Mouse (Mus musculus): ENCODE results near the gene Tchhl1. TPM values are rescaled to one million over a fixed set of nuclear protein-coding genes. Genes with fewer than 3 reads are reported as not detected.
"Not testable (repeated sequence)": the region's sequence is repeated elsewhere in the genome, so short reads cannot be mapped to it uniquely, and the experiment has no call there.

The Tchhl1 gene
- polyA plus RNA-seq (2015; fragmentation: Nextera tagmentation; extraction: Ambion mirVana), result not detected in 2 replicates

GRCm38 (mm10) chr3:93468561-93468960 is at the start of gene Tchhl1:
Gene Tchhl1, plus strand, starts transcription at chr3:93468754.
- no peak within 1 kb of the TSS for H3K27ac ChIP-seq (ENCODE audit: low read length)
- no peaks in the 10 kb centered on the region for H3K36me3 ChIP-seq (ENCODE audit: control insufficient read depth, insufficient read depth)
- no peaks in the 10 kb centered on the region for H3K9me3 ChIP-seq (replicated peaks; ENCODE audit: control insufficient read depth, low read length)
- no peaks in the 10 kb centered on the region for H3K27me3 ChIP-seq (ENCODE audit: control insufficient read depth, insufficient read depth, low read length)
- no peak within 1 kb of the TSS for H3K4me2 ChIP-seq (ENCODE audit: low read depth, low read length)
- no peak within 1 kb of the TSS for H3K4me3 ChIP-seq (ENCODE audit: low read length)
- no peaks in the 10 kb centered on the region for H3K4me1 ChIP-seq (ENCODE audit: control insufficient read depth, insufficient read depth, low read length)
- ATAC-seq (replicated peaks; ENCODE audit: extremely low read depth, insufficient read depth, low FRiP score), result no peak
- WGBS, result 65% methylated on average over 5 of the region's 5 CpGs
- no peak within 1 kb of the TSS for H3K9ac ChIP-seq (ENCODE audit: low read length)

DNA sequence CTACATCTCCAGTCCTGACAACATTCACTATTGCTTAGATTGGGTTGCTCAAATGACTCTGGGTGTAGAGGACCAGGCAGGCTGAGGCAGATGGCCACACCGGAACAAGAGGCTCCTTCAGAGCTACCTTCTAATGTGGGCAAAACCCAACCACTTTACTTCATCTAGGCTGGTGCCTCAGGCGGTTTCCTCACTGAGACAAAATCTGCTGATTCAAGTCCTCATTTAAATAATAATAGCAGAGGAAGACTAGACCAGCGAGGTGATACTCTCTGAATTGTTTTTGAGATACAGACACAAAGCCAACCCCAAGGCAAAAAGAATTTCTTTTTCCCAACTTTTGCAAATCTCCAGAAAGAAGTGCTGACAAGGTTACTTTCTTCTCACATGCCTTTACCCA is 36.9 kb upstream of the Tchhl1 start:
- Histone ChIP-seq H3K27me3 (ENCODE audit: control insufficient read depth, insufficient read depth, low read length) (no peaks in the 10 kb centered on the region), H3K4me3 (ENCODE audit: low read length) (no peak overlapping the region), H3K36me3 (ENCODE audit: control insufficient read depth, insufficient read depth) (no peaks in the 10 kb centered on the region)

DNA sequence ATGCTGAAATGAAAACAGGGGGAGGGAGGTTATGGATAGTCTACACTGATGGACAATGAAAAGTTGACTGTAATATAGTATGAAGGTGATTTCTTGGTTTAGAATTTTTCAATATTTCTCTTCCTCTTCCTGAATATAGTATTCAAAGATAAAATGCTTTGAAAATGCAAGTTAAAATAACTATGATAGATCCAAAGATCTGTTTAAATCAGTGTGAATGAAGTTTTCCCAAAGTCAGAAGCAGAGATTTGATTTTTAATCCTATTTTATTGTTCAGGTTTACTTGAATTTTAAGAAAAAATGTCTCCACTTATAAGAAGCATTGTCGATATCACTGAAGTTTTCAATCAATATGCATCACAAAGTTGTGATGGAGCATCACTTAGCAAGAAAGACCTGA is 26.5 kb upstream of the Tchhl1 start, which contains the start of gene Tchh:
TSS of gene Tchh (plus strand) at position 301 of the 400 bp plus-strand sequence.
- Histone ChIP-seq H3K36me3 (ENCODE audit: control insufficient read depth, insufficient read depth) (no peaks in the 10 kb centered on the region), H3K4me3 (ENCODE audit: low read length) (no peak within 1 kb of the TSS), H3K4me2 (ENCODE audit: low read depth, low read length) (no peak within 1 kb of the TSS), H3K9me3 (replicated peaks; ENCODE audit: control insufficient read depth, low read length) (no peaks in the 10 kb centered on the region), H3K9ac (ENCODE audit: low read length) (no peak within 1 kb of the TSS), H3K27me3 (ENCODE audit: control insufficient read depth, insufficient read depth, low read length) (peaks cover 19% of the 10 kb centered on the region), H3K27ac (ENCODE audit: low read length) (no peak within 1 kb of the TSS), H3K4me1 (ENCODE audit: control insufficient read depth, insufficient read depth, low read length) (peaks cover 2% of the 10 kb centered on the region; the same call in 1 of the 2 replicates)
- whole genome bisulfite sequencing, result 78% methylated on average over 1 of the region's 1 CpGs
- ATAC-seq (replicated peaks; ENCODE audit: extremely low read depth, insufficient read depth, low FRiP score), result no peak

More for the DNA sequence above, 36.9 kb upstream of the Tchhl1 start:
- Histone ChIP-seq H3K27ac (ENCODE audit: low read length) (no peak overlapping the region), H3K4me1 (ENCODE audit: control insufficient read depth, insufficient read depth, low read length) (no peaks in the 10 kb centered on the region), H3K4me2 (ENCODE audit: low read depth, low read length) (no peak overlapping the region), H3K9me3 (replicated peaks; ENCODE audit: control insufficient read depth, low read length) (no peaks in the 10 kb centered on the region), H3K9ac (ENCODE audit: low read length) (no peak overlapping the region)
- no peak for ATAC-seq (replicated peaks; ENCODE audit: extremely low read depth, insufficient read depth, low FRiP score)
- 56% methylated on average over 3 of the region's 3 CpGs for WGBS

GRCm38 (mm10) chr3:93443501-93444101 is 25.0 kb upstream of the Tchhl1 start:
- Histone ChIP-seq H3K4me3 (ENCODE audit: low read length) (peak overlapping the region; percentile 73), H3K27me3 (ENCODE audit: control insufficient read depth, insufficient read depth, low read length) (peaks cover 24% of the 10 kb centered on the region), H3K27ac (ENCODE audit: low read length) (no peak overlapping the region), H3K9ac (ENCODE audit: low read length) (peak overlapping the region; percentile 70), H3K4me1 (ENCODE audit: control insufficient read depth, insufficient read depth, low read length) (peaks cover 8% of the 10 kb centered on the region), H3K4me2 (ENCODE audit: low read depth, low read length) (peak overlapping the region; percentile 91), H3K36me3 (ENCODE audit: control insufficient read depth, insufficient read depth) (no peaks in the 10 kb centered on the region), H3K9me3 (replicated peaks; ENCODE audit: control insufficient read depth, low read length) (no peaks in the 10 kb centered on the region)
- WGBS, result under 1% methylated on average over 38 of the region's 38 CpGs
- ATAC-seq (replicated peaks; ENCODE audit: extremely low read depth, insufficient read depth, low FRiP score), result no peak

DNA sequence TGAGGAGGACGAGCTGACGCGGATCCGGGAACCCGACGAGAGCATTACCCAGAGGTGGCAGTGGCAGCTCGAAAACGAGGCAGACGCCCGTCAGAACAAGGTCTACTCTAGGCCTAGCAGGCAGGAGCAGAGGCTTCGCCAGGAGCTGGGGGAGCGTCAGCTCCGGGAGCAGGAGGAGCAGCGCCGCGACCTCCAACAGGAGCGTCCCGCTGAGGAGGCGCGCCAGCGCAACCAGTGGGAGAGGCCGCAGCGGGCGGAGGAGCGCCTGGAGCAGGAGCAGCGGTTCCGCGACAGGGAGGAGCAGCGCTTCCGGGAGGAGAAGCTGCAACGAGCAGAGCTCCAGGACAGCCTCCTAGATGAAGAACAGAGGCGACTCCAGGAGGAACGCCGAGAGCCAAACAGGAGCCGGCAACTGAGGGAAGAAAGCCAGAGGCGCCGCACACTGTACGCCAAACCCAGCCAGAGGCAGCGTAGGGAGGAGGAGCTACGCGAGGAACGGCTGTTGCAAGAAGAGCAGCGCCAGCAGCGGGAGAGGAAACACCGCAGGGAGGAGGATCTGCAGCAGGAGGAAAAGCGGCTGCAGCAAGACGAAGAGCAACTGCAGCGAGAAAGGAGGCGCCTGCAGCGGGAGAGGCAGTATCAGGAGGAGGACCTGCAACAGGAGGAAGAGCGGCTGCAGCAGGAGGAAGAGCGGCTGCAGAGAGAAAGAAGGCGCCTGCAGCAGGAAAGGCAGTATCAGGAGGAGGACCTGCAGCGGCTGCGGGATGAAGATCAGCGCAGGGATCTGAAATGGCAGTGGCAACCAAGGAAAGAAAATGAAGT is 24.0 kb upstream of the Tchhl1 start:
- Histone ChIP-seq H3K9ac (ENCODE audit: low read length) (peak overlapping the region; percentile 70), H3K27ac (ENCODE audit: low read length) (peak overlapping the region; percentile 48; the same call in 1 of the 2 replicates), H3K27me3 (ENCODE audit: control insufficient read depth, insufficient read depth, low read length) (peaks cover 24% of the 10 kb centered on the region), H3K36me3 (ENCODE audit: control insufficient read depth, insufficient read depth) (no peaks in the 10 kb centered on the region), H3K9me3 (replicated peaks; ENCODE audit: control insufficient read depth, low read length) (no peaks in the 10 kb centered on the region), H3K4me1 (ENCODE audit: control insufficient read depth, insufficient read depth, low read length) (peaks cover 8% of the 10 kb centered on the region), H3K4me3 (ENCODE audit: low read length) (peak overlapping the region; percentile 73), H3K4me2 (ENCODE audit: low read depth, low read length) (peak overlapping the region; percentile 91)
- peak; percentile 79 for ATAC-seq (replicated peaks; ENCODE audit: extremely low read depth, insufficient read depth, low FRiP score)
- under 1% methylated on average over 56 of the region's 56 CpGs for WGBS

DNA sequence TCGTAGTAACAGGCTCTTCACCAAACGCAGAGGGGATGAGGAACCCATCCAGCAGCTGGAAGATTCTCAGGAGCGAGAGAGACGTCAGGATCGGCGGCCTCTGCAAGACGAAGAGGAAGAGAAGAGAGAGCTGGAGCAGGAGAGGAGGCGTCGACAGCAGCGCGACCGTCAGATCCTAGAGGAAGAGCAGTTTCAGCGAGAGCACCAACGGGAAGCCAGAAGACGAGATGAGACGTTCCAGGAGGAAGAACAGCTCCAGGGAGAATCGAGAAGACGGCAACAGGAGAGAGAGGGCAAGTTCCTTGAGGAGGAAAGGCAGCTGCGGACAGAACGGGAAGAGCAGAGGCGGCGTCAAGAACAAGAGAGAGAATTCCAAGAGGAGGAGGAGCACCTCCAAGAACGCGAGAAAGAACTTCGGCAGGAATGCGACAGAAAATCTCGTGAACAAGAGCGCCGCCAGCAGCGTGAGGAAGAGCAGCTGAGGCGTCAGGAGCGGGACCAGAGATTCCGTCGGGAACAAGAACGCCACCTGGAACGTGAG is 23.3 kb upstream of the Tchhl1 start:
- Histone ChIP-seq H3K4me1 (ENCODE audit: control insufficient read depth, insufficient read depth, low read length) (peaks cover 8% of the 10 kb centered on the region), H3K36me3 (ENCODE audit: control insufficient read depth, insufficient read depth) (no peaks in the 10 kb centered on the region), H3K4me3 (ENCODE audit: low read length) (peak overlapping the region; percentile 73), H3K9me3 (replicated peaks; ENCODE audit: control insufficient read depth, low read length) (no peaks in the 10 kb centered on the region), H3K27ac (ENCODE audit: low read length) (no peak overlapping the region), H3K27me3 (ENCODE audit: control insufficient read depth, insufficient read depth, low read length) (peaks cover 22% of the 10 kb centered on the region), H3K4me2 (ENCODE audit: low read depth, low read length) (peak overlapping the region; percentile 91), H3K9ac (ENCODE audit: low read length) (no peak overlapping the region; the same call in 1 of the 2 replicates)
- WGBS, result under 1% methylated on average over 36 of the region's 36 CpGs
- no peak for ATAC-seq (replicated peaks; ENCODE audit: extremely low read depth, insufficient read depth, low FRiP score)

DNA sequence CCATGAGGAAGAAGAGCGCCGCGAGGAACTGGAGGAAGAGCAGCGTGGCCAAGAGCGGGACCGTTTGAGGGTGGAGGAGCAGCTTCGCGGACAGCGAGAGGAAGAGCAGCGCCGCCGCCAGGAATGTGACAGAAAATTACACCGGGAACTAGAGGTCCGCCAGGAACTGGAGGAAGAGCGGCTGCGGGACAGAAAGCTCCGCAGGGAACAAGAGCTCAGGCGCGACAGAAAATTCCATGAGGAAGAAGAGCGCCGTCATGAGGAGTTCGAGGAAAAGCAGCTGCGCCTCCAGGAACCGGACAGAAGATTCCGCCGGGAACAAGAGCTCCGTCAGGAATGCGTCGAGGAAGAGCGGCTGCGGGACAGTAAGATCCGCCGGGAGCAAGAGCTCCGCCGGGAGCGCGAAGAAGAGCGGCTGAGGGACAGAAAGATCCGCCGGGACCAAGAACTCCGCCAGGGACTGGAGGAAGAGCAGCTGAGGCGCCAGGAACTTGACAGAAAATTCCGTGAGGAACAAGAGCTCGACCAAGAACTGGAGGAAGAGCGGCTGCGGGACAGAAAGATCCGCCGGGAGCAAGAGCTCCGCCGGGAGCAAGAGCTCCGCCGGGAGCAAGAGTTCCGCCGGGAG is 22.3 kb upstream of the Tchhl1 start:
- Histone ChIP-seq H3K27me3 (ENCODE audit: control insufficient read depth, insufficient read depth, low read length) (peaks cover 22% of the 10 kb centered on the region), H3K4me1 (ENCODE audit: control insufficient read depth, insufficient read depth, low read length) (peaks cover 8% of the 10 kb centered on the region), H3K36me3 (ENCODE audit: control insufficient read depth, insufficient read depth) (no peaks in the 10 kb centered on the region), H3K27ac (ENCODE audit: low read length) (no peak overlapping the region), H3K4me3 (ENCODE audit: low read length) (peak overlapping the region; percentile 73), H3K9ac (ENCODE audit: low read length) (peak overlapping the region; percentile 54), H3K4me2 (ENCODE audit: low read depth, low read length) (peak overlapping the region; percentile 91), H3K9me3 (replicated peaks; ENCODE audit: control insufficient read depth, low read length) (no peaks in the 10 kb centered on the region)
- no peak for ATAC-seq (replicated peaks; ENCODE audit: extremely low read depth, insufficient read depth, low FRiP score)
- WGBS, result under 1% methylated on average over 54 of the region's 54 CpGs

DNA sequence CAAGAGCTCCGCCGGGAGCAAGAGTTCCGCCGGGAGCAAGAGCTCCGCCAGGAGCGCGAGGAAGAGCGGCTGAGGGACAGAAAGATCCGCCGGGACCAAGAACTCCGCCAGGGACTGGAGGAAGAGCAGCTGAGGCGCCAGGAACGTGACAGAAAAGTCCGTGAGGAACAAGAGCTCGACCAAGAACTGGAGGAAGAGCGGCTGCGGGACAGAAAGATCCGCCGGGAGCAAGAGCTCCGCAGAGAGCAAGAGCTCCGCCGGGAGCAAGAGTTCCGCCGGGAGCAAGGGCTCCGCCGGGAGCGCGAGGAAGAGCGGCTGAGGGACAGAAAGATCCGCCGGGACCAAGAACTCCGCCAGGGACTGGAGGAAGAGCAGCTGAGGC is 21.8 kb upstream of the Tchhl1 start:
- Histone ChIP-seq H3K9ac (ENCODE audit: low read length) (peak overlapping the region; percentile 54), H3K4me3 (ENCODE audit: low read length) (peak overlapping the region; percentile 73), H3K27me3 (ENCODE audit: control insufficient read depth, insufficient read depth, low read length) (peaks cover 22% of the 10 kb centered on the region), H3K4me2 (ENCODE audit: low read depth, low read length) (peak overlapping the region; percentile 91)
- H3K9me3 ChIP-seq (replicated peaks; ENCODE audit: control insufficient read depth, low read length); ATAC-seq (replicated peaks; ENCODE audit: extremely low read depth, insufficient read depth, low FRiP score); H3K36me3 ChIP-seq (ENCODE audit: control insufficient read depth, insufficient read depth); H3K4me1 ChIP-seq (ENCODE audit: control insufficient read depth, insufficient read depth, low read length); H3K27ac ChIP-seq (ENCODE audit: low read length): not testable (repeated sequence)
- WGBS, result 1% methylated on average over 32 of the region's 32 CpGs

Data from heart, embryonic 16.5 days (tissue).